Mouse (Mus musculus) CH12.LX (cell line): Measurements from ENCODE around the gene Pde11a. TPM values are rescaled to one million over a fixed set of nuclear protein-coding genes. Genes with fewer than 3 reads are reported as not detected.

Source experiments
- DNase-seq: peaks from one replicate; pipeline ENCODE4 v3.0.0-alpha.2; 2013; ENCODE audit errors: extremely low read depth
- H3K27ac ChIP-seq: 2 replicates; pipeline ENCODE4 v1.5.1; 2012; ENCODE audit warnings: low read depth, mild to moderate bottlenecking, control low read depth, moderate library complexity; ENCODE audit not compliant: insufficient read depth
- H3K27me3 ChIP-seq: replicated peaks from 2 replicates; pipeline ENCODE3; 2012; ENCODE audit warnings: inconsistent platforms
- H3K36me3 ChIP-seq, 2 experiments: replicated peaks in 1 of 2; 2 replicates each; pipeline versions ENCODE3 to v1.6.1; 2012; ENCODE audit warnings: inconsistent platforms in 1 of 2, low read length in 1 of 2, mild to moderate bottlenecking in 1 of 2, mixed read lengths in 1 of 2, moderate library complexity in 1 of 2; ENCODE audit not compliant: control insufficient read depth in 1 of 2, insufficient read depth in 1 of 2
- H3K4me1 ChIP-seq, 2 experiments: 2 replicates each; pipeline ENCODE4 v1.6.1; 2012; ENCODE audit warnings: inconsistent platforms in 1 of 2, moderate library complexity in 1 of 2; ENCODE audit not compliant: insufficient read depth in 2 of 2, control insufficient read depth in 1 of 2
- H3K4me2 ChIP-seq: 2 replicates; pipeline ENCODE4 v1.6.1; 2012; ENCODE audit warnings: low read depth, mild to moderate bottlenecking, control low read depth; ENCODE audit not compliant: poor library complexity, insufficient read depth, severe bottlenecking
- H3K4me3 ChIP-seq, 3 experiments: fragments of 150-350 bp in 1 of 3; sonication (generic) in 1 of 3; replicated peaks in 1 of 3; 2 replicates each; pipeline versions ENCODE3 to v1.5.1; 2011 to 2012; ENCODE audit warnings: low read depth in 2 of 3, low read length in 2 of 3, mild to moderate bottlenecking in 2 of 3, moderate library complexity in 2 of 3, control low read depth in 1 of 3, improper control_type of control experiment in 1 of 3, inconsistent platforms in 1 of 3, mixed read lengths in 1 of 3; ENCODE audit not compliant: poor library complexity in 1 of 3
- H3K79me2 ChIP-seq: replicated peaks from 2 replicates; pipeline ENCODE4 v1.6.1; 2012; ENCODE audit warnings: mild to moderate bottlenecking, moderate library complexity; ENCODE audit not compliant: control insufficient read depth, poor library complexity, insufficient read depth, severe bottlenecking; ENCODE audit errors: extremely low read depth
- H3K9ac ChIP-seq: 2 replicates; pipeline ENCODE4 v1.6.1; 2012; ENCODE audit warnings: low read depth, mild to moderate bottlenecking, control low read depth, moderate library complexity; ENCODE audit not compliant: insufficient read depth
- H3K9me3 ChIP-seq: replicated peaks from 2 replicates; pipeline ENCODE3; 2012; ENCODE audit warnings: low read length, inconsistent platforms, mixed read lengths
- CHD1 ChIP-seq: IDR thresholded peaks from 2 replicates; pipeline ENCODE4 v1.6.1; 2012; ENCODE audit warnings: low read depth, low read length, improper control_type of control experiment, inconsistent platforms
- CHD2 ChIP-seq: IDR thresholded peaks from 2 replicates; pipeline ENCODE4 v1.6.1; 2011; ENCODE audit warnings: low read length, improper control_type of control experiment
- CTCF ChIP-seq, 2 experiments: IDR thresholded peaks in 1 of 2; conservative IDR thresholded peaks in 1 of 2; 2 replicates each; pipeline ENCODE4 v1.5.1; 2011 to 2012; ENCODE audit warnings: low read depth in 2 of 2, low read length in 2 of 2, improper control_type of control experiment in 1 of 2, inconsistent platforms in 1 of 2, mild to moderate bottlenecking in 1 of 2, moderate library complexity in 1 of 2
- E2F4 ChIP-seq: IDR thresholded peaks from 2 replicates; pipeline ENCODE4 v1.6.1; 2011; ENCODE audit warnings: low read depth, low read length, improper control_type of control experiment; ENCODE audit not compliant: insufficient replicate concordance
- EP300 ChIP-seq: IDR thresholded peaks from 2 replicates; pipeline ENCODE4 v1.6.1; 2011; ENCODE audit warnings: low read length, improper control_type of control experiment
- GABPA ChIP-seq: IDR thresholded peaks from 2 replicates; pipeline ENCODE4 v1.6.1; 2012; ENCODE audit warnings: low read depth, low read length, improper control_type of control experiment, inconsistent platforms; ENCODE audit not compliant: insufficient replicate concordance
- HCFC1 ChIP-seq: IDR thresholded peaks from 2 replicates; pipeline ENCODE4 v1.6.1; 2012; ENCODE audit warnings: low read depth, mild to moderate bottlenecking, inconsistent platforms, low read length, improper control_type of control experiment
- IRF4 ChIP-seq: IDR thresholded peaks from 2 replicates; pipeline ENCODE4 v1.6.1; 2014; ENCODE audit warnings: low read depth, mild to moderate bottlenecking, inconsistent platforms, low read length, improper control_type of control experiment
- JUND ChIP-seq: conservative IDR thresholded peaks from 2 replicates; pipeline ENCODE4 v1.6.1; 2011; ENCODE audit warnings: low read depth, low read length, improper control_type of control experiment
- KAT2A ChIP-seq: IDR thresholded peaks from 2 replicates; pipeline ENCODE4 v1.6.1; 2012; ENCODE audit warnings: low read length, improper control_type of control experiment, inconsistent platforms; ENCODE audit not compliant: insufficient replicate concordance
- MAFK ChIP-seq: IDR thresholded peaks from 2 replicates; pipeline ENCODE4 v1.6.1; 2011; ENCODE audit warnings: low read length, improper control_type of control experiment; ENCODE audit not compliant: insufficient replicate concordance
- MEF2A ChIP-seq: IDR thresholded peaks from 2 replicates; pipeline ENCODE4 v1.6.1; 2014; ENCODE audit warnings: low read depth, mild to moderate bottlenecking, inconsistent platforms, low read length, improper control_type of control experiment, borderline replicate concordance
- MYC ChIP-seq: IDR thresholded peaks from 2 replicates; pipeline ENCODE4 v1.6.1; 2011; ENCODE audit warnings: low read depth, mild to moderate bottlenecking, improper control_type of control experiment, low read length
- NRF1 ChIP-seq: IDR thresholded peaks from 2 replicates; pipeline ENCODE4 v1.6.1; 2014; ENCODE audit warnings: low read depth, mild to moderate bottlenecking, inconsistent platforms, low read length, improper control_type of control experiment, moderate library complexity
- PAX5 ChIP-seq: IDR thresholded peaks from 2 replicates; pipeline ENCODE4 v1.6.1; 2012; ENCODE audit warnings: low read length, inconsistent platforms, mixed read lengths
- POLR2A ChIP-seq: IDR thresholded peaks from 2 replicates; pipeline ENCODE4 v1.6.1; 2011; ENCODE audit warnings: low read depth, mild to moderate bottlenecking, improper control_type of control experiment, low read length
- POLR2AphosphoS2 ChIP-seq: IDR thresholded peaks from 2 replicates; pipeline ENCODE4 v1.6.1; 2011; ENCODE audit warnings: low read depth, low read length, improper control_type of control experiment
- RAD21 ChIP-seq: IDR thresholded peaks from 2 replicates; pipeline ENCODE4 v1.6.1; 2011; ENCODE audit warnings: low read depth, mild to moderate bottlenecking, low read length, improper control_type of control experiment, moderate library complexity
- SIN3A ChIP-seq: IDR thresholded peaks from 2 replicates; pipeline ENCODE4 v1.6.1; 2012; ENCODE audit warnings: low read length, improper control_type of control experiment, inconsistent platforms
- SMC3 ChIP-seq: IDR thresholded peaks from 2 replicates; pipeline ENCODE4 v1.6.1; 2011; ENCODE audit warnings: low read depth, low read length, improper control_type of control experiment
- TBP ChIP-seq: conservative IDR thresholded peaks from 2 replicates; pipeline ENCODE4 v1.6.1; 2011; ENCODE audit warnings: low read depth, low read length, improper control_type of control experiment
- UBTF ChIP-seq: IDR thresholded peaks from 2 replicates; pipeline ENCODE4 v1.6.1; 2012; ENCODE audit warnings: low read depth, mild to moderate bottlenecking, inconsistent platforms, low read length, improper control_type of control experiment, moderate library complexity
- ZMIZ1 ChIP-seq: IDR thresholded peaks from 2 replicates; pipeline ENCODE4 v1.6.1; 2012; ENCODE audit warnings: low read depth, mild to moderate bottlenecking, inconsistent platforms, low read length, improper control_type of control experiment
- dilution Hi-C: fragments of 300-500 bp; cut with MboI; formaldehyde crosslinking; loops from 2 replicates; pipeline ENCODE4 v1.14.3; 2020; ENCODE audit warnings: low sequenced_read_pairs; ENCODE audit not compliant: extremely low pct_unique_long_range_greater_than_20kb, extremely low pct_ligation_motif_present
- in situ Hi-C: fragments of 300-500 bp; cut with MboI; formaldehyde crosslinking; loops from 3 replicates; pipeline ENCODE4 v1.14.3; 2019; ENCODE audit warnings: low sequenced_read_pairs, low pct_ligation_motif_present, low pct_unique_long_range_greater_than_20kb, mixed read lengths
- polyA plus RNA-seq: library from polyadenylated mRNA; unstranded; fragments of >175 nt; gene quantifications from 2 replicates; pipeline ENCODE4 v1.2.1, GENCODE M21; 2012; ENCODE audit warnings: low read depth; ENCODE audit not compliant: insufficient read length
- total RNA-seq, 2 experiments: library from RNA; depleted of rRNA; stranded (reverse); fragments of 300-350 nt in 1 of 2; fragments of >200 nt in 1 of 2; gene quantifications; 2 replicates each; pipeline ENCODE4 v1.2.3; 2012 to 2014

The Pde11a gene
- total and polyA plus RNA-seq, 3 experiments, result 0.14 to 0.38 (median 0.21) TPM

DNA sequence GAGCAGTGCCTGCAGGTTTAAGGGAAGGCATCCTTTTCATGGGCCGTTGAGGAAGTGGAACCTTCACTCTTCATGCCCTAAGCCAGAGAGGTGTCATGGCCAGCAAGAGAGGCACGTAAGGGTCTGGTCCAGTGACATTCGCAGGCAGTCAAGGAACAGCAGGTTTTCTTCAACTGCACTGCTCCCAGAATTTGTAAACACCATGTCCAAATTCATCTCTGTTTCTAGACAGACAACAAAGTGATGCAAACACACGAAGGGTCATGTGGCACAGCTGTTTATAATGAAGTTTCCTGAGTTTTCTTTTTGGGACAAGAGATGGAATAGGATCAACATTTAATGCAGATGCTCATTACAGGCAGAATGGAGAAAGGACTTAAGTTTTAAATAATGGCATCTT, 249.7 kb downstream of the Pde11a start:
- in situ Hi-C loops, result no loop called here
- dilution Hi-C loops, result no loop called here
- no peak for DNase-seq
- Histone ChIP-seq H3K9ac (no peak overlapping the region), H3K4me3 (no peak overlapping the region), H3K79me2 (no peaks in the 10 kb centered on the region), H3K4me2 (no peak overlapping the region), H3K36me3 (no peaks in the 10 kb centered on the region), H3K9me3 (no peaks in the 10 kb centered on the region), H3K27ac (no peak overlapping the region), H3K4me1 (no peaks in the 10 kb centered on the region), H3K27me3 (no peaks in the 10 kb centered on the region)
- no peak for TF ChIP-seq CTCF (conservative IDR thresholded peaks at IDR 0.05 in 1 of 2, IDR thresholded peaks at IDR 0.05 in 1 of 2; ENCODE audit: low read depth in 2 of 2, low read length in 2 of 2)
- no peak for TF ChIP-seq SIN3A
- no peak for TF ChIP-seq CHD1
- TF ChIP-seq JUND, result no peak
- no peak for TF ChIP-seq PAX5

DNA sequence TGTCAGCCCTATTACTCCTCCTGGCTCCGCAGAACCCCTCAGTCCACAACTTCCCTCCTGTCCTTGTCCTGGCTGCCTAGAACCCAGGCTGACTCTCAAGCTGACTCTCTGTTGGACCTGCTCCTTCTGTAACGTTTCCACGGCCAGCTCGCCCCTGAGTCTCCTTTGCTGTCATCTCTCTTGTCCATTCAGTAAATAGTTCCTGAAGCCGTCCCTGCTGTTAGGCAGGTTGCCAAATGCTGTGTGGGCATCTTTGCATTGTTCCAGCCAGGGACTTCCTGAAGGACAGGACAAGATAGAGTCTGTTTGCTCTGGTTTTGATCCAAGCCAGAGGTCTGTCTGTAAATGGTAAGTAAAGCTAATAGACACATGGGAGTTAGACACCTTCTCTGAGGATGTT, 250.2 kb downstream of the Pde11a start:
- Histone ChIP-seq H3K79me2 (no peaks in the 10 kb centered on the region), H3K27me3 (no peaks in the 10 kb centered on the region), H3K4me1 (no peaks in the 10 kb centered on the region), H3K4me3 (no peak overlapping the region), H3K36me3 (no peaks in the 10 kb centered on the region), H3K9ac (no peak overlapping the region)
- in situ Hi-C loops, result no loop called here
- no peak for TF ChIP-seq NRF1
- no peak for TF ChIP-seq MAFK
- no peak for TF ChIP-seq CHD2
- TF ChIP-seq GABPA, result no peak
- no peak for TF ChIP-seq SMC3
- no peak for TF ChIP-seq MYC
- TF ChIP-seq RAD21, result no peak
- TF ChIP-seq IRF4, result no peak
- no peak for TF ChIP-seq HCFC1
- no peak for TF ChIP-seq KAT2A
- TF ChIP-seq UBTF, result no peak
- TF ChIP-seq POLR2A, result no peak
- TF ChIP-seq E2F4, result no peak
- no peak for TF ChIP-seq EP300
- TF ChIP-seq MEF2A, result no peak
- TF ChIP-seq POLR2AphosphoS2, result no peak
- no peak for TF ChIP-seq PAX5
- TF ChIP-seq TBP, result no peak
- no peak for TF ChIP-seq ZMIZ1
- TF ChIP-seq, all 38 proteins: peak for 0
- dilution Hi-C loops, result no loop called here
- H3K9me3 ChIP-seq, result no peaks in the 10 kb centered on the region
- DNase-seq, result no peak
- no peak overlapping the region for H3K4me2 ChIP-seq
- H3K27ac ChIP-seq, result no peak overlapping the region
